Mouse (Mus musculus) hindbrain, embryonic 13.5 days (tissue): ENCODE results near the gene Gucd1. TPM values are rescaled to one million over a fixed set of nuclear protein-coding genes. Genes with fewer than 3 reads are reported as not detected.
A peak's percentile ranks its signal among the peaks of the same experiment; 100 is the strongest.

ENCODE experiments used
- ATAC-seq: fragments of 200-750 bp; cut with Nextera tagmentation; 2 replicates; pipeline ENCODE4 v1.8.0; 2017; ENCODE audit warnings: moderate TSS enrichment; ENCODE audit not compliant: low FRiP score
- H3K27ac ChIP-seq: fragments of 300-500 bp; sonication (generic); 2 replicates; pipeline ENCODE4 v1.5.1; 2015; ENCODE audit warnings: inconsistent platforms, mild to moderate bottlenecking, moderate library complexity
- H3K27me3 ChIP-seq: fragments of 300-500 bp; sonication (generic); 2 replicates; pipeline ENCODE4 v1.6.1; 2015; ENCODE audit warnings: mild to moderate bottlenecking, inconsistent platforms
- H3K36me3 ChIP-seq: fragments of 300-500 bp; sonication (generic); 2 replicates; pipeline ENCODE4 v1.6.1; 2015; ENCODE audit warnings: mild to moderate bottlenecking, inconsistent platforms
- H3K4me1 ChIP-seq: fragments of 300-500 bp; sonication (generic); replicated peaks from 2 replicates; pipeline ENCODE4 v1.6.1; 2015; ENCODE audit warnings: inconsistent platforms
- H3K4me2 ChIP-seq: fragments of 300-500 bp; sonication (generic); 2 replicates; pipeline ENCODE4 v1.6.1; 2015; ENCODE audit warnings: inconsistent platforms, mild to moderate bottlenecking, moderate library complexity
- H3K4me3 ChIP-seq: fragments of 300-500 bp; sonication (generic); 2 replicates; pipeline ENCODE4 v1.5.1; 2015; ENCODE audit warnings: mild to moderate bottlenecking, inconsistent platforms
- H3K9ac ChIP-seq: fragments of 300-500 bp; sonication (generic); 2 replicates; pipeline ENCODE4 v1.6.1; 2015; ENCODE audit warnings: mild to moderate bottlenecking, inconsistent platforms
- H3K9me3 ChIP-seq: fragments of 300-500 bp; sonication (generic); 2 replicates; pipeline ENCODE4 v1.6.1; 2016; ENCODE audit warnings: inconsistent platforms
- WGBS: fragments of 180-500 bp; shearing (Covaris S2); methylation state at CpG from one replicate; pipeline ENCODE4 v1.1.7; 2015; 5-methylcytosine and 5-hydroxymethylcytosine counted together
- polyA plus RNA-seq: library from polyadenylated mRNA; unstranded; fragments of >200 nt; fragmentation: Nextera tagmentation; extraction: Ambion mirVana; gene quantifications from 2 replicates; pipeline ENCODE4 v1.2.1, GENCODE M21; 2015

Gucd1 gene
- polyA plus RNA-seq, 1 experiment from 2014 or later = 22.9 TPM

DNA sequence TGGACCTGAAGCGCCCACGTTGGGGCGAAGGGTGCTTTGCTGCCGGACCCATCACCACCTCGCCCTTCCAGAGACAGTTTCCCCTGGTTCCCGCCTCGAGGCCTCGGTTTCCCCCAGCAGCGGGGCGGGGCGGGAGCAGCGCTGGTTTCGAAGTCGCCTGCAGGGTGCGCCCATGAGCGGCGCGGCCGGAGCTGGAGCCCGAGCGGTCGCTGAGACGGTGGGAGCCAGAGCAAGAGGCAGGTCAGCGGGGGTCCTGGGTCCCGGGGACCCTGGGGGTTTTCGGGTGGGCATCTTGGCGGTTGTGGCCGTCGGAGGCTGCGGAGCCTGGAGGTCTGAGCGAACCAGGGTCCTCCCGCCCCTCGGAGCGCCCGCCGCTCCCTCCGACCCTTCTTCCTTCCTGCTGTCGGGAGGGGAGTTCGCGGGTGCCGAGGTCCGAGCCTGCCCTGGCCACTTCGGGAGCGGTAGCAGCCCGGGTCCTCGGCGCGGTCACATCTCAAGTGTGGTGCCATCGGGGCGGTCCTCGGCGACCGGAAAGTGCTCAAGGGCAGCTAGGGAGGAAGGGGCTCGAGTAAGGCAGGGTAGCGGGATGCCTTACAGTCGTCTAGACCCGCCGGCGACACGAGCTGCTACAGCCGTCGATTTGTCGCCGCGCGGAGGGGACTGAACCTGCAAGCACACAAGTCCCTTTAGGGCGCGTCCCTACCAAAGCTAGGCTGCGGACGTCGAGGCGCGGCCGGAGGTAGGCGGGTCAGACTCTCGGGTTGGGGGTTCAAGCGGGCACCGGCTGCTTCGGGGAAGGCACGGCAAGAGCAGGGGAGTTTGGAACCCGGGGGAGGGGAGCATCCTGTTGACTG, 200.6 kb downstream of the Gucd1 start:
- Histone ChIP-seq H3K27ac (peak overlapping the region; percentile 55; the same call in 1 of the 2 replicates), H3K4me1 (peaks cover 16% of the 10 kb centered on the region), H3K9ac (peak overlapping the region; percentile 58), H3K9me3 (no peaks in the 10 kb centered on the region), H3K27me3 (peaks cover 51% of the 10 kb centered on the region), H3K4me2 (peak overlapping the region; percentile 55), H3K4me3 (peak overlapping the region; percentile 42), H3K36me3 (peaks cover 11% of the 10 kb centered on the region)
- peak; percentile 62 for ATAC-seq
- under 1% methylated on average over 80 of the region's 81 CpGs for WGBS

DNA sequence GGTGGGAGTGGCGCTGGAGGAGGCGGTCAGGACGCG, 201.1 kb downstream of the Gucd1 start, which contains the start of gene Adora2a:
TSS of gene Adora2a (plus strand) at position 6 of the 36 bp plus-strand sequence.
- peaks cover 16% of the 10 kb centered on the region for H3K36me3 ChIP-seq
- peak within 1 kb of the TSS; percentile 58 for H3K9ac ChIP-seq
- 4% methylated on average over 4 of the region's 4 CpGs for WGBS
- peak within 1 kb of the TSS; percentile 42 for H3K4me3 ChIP-seq
- peaks cover 51% of the 10 kb centered on the region for H3K27me3 ChIP-seq
- no peak for ATAC-seq
- H3K4me1 ChIP-seq = peaks cover 16% of the 10 kb centered on the region
- H3K9me3 ChIP-seq = no peaks in the 10 kb centered on the region
- peak within 1 kb of the TSS; percentile 55 for H3K4me2 ChIP-seq
- peak within 1 kb of the TSS; percentile 55; the same call in 1 of the 2 replicates for H3K27ac ChIP-seq

DNA sequence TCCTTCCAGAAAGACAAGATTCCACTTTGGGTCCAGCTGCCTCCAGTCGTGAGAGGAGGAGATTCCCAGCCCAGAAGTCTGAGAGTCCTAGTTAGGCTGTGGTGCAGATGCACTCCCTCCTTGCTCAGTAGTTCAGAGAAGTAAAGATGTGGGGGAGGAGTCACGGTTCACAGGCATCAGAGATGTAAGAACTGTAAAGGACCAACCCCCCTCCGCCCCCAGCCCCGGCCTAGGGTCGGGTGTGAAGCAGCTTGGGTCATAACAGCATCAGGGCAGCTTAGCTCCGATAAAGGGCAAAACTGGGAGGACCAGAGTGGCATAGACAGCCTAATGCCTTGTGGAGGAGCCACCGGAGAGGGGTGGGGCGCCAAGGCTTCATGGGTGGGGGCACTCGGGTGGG, 201.3 kb downstream of the Gucd1 start:
- Histone ChIP-seq H3K9me3 (no peaks in the 10 kb centered on the region), H3K27ac (no peak overlapping the region), H3K36me3 (peaks cover 18% of the 10 kb centered on the region), H3K4me3 (peak overlapping the region; percentile 42), H3K9ac (no peak overlapping the region; the same call in 1 of the 2 replicates), H3K4me2 (peak overlapping the region; percentile 55), H3K27me3 (peaks cover 51% of the 10 kb centered on the region), H3K4me1 (peaks cover 16% of the 10 kb centered on the region)
- ATAC-seq = peak; percentile 59
- WGBS = 10% methylated on average over 9 of the region's 9 CpGs

DNA sequence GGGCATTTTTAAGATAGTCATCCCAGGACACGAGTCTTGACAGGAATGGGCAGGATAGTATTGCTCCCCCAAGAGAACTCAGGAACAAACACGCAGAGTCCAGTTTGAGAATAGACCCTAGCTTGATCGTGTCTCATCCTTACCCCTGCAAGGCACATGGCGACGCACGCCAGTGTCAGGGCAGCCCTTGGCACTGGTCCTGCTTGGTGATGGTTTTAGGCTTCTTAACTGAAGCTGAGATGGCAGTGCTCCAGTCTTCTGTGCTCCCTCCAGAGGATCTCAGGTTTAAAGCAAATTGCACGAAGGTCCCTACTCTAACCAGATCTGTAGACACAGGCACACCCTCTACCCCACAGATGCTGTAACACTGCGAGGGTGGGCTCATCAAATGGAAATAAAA, 202.0 kb downstream of the Gucd1 start:
- Histone ChIP-seq H3K4me1 (peaks cover 16% of the 10 kb centered on the region), H3K9me3 (no peaks in the 10 kb centered on the region), H3K27me3 (peaks cover 51% of the 10 kb centered on the region), H3K4me3 (no peak overlapping the region), H3K36me3 (peaks cover 25% of the 10 kb centered on the region), H3K4me2 (no peak overlapping the region), H3K9ac (no peak overlapping the region), H3K27ac (no peak overlapping the region)
- 82% methylated on average over 8 of the region's 8 CpGs for WGBS
- no peak for ATAC-seq

DNA sequence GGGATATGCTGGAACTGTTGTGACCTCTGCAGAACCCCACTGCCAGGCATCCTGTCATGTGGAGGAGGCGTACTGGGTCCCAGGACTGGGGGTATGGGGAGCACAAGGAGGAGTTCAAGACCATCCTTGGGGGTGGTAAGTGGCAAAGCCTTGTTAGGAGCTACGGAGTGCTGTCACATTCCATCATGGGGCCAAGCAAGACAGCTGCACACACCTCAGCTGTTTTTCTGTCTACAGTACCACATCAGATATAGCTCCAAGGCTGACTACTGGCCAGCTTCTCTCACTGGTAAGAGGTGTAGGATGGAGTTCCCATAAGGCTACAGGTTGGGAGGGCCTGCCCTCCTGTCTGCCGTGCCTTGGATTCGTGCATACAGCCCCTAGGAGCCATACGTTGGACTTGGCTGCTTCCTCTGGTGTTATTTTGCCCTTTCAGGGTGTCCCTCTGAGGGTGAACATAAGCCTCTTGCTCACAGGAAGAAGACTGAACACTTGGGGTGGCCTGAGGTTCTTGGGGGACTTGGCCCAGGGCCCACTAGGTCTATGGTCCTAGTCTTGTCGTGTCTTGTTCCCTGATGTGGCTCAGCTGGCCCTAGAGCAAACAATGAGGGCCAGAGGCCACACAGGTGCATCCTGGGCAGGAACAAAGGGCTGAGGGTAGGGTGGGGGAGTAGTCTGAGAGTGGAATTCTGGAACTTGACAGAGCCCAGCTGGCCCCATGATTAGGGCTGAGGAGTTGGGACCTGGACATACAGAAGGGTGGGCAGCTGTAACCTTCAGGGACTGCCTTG, 203.4 kb downstream of the Gucd1 start:
- 80% methylated on average over 6 of the region's 6 CpGs for WGBS
- H3K9me3 ChIP-seq = no peaks in the 10 kb centered on the region
- H3K4me3 ChIP-seq = no peak overlapping the region
- no peak overlapping the region for H3K9ac ChIP-seq
- peaks cover 39% of the 10 kb centered on the region for H3K27me3 ChIP-seq
- no peak for ATAC-seq
- peaks cover 16% of the 10 kb centered on the region for H3K4me1 ChIP-seq
- H3K4me2 ChIP-seq = no peak overlapping the region
- H3K36me3 ChIP-seq = peaks cover 39% of the 10 kb centered on the region
- H3K27ac ChIP-seq = no peak overlapping the region

DNA sequence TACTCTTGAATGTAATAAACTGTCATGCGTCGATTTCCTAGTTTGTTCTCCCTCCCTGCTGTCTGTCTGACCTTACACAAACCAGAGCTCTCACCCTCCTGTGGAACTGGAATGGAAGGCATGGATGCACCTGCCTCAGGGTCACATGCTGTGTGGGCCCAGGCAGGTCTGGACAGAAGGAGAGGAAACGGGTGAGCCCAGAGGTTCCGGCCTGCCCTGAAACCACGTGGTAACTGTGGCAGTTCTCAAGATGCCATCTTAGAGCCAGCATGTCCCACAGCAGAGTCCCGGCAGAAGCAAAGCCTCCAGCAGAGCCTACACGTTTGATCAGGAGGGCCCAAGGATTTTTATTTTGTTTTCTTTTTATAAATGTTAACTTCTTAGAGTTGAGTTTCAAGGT, 205.4 kb downstream of the Gucd1 start:
- WGBS = 83% methylated on average over 7 of the region's 7 CpGs
- Histone ChIP-seq H3K4me1 (peaks cover 12% of the 10 kb centered on the region), H3K9me3 (no peaks in the 10 kb centered on the region), H3K27ac (no peak overlapping the region), H3K4me2 (no peak overlapping the region), H3K9ac (no peak overlapping the region), H3K27me3 (peaks cover 19% of the 10 kb centered on the region), H3K4me3 (no peak overlapping the region), H3K36me3 (peaks cover 56% of the 10 kb centered on the region)
- no peak for ATAC-seq

DNA sequence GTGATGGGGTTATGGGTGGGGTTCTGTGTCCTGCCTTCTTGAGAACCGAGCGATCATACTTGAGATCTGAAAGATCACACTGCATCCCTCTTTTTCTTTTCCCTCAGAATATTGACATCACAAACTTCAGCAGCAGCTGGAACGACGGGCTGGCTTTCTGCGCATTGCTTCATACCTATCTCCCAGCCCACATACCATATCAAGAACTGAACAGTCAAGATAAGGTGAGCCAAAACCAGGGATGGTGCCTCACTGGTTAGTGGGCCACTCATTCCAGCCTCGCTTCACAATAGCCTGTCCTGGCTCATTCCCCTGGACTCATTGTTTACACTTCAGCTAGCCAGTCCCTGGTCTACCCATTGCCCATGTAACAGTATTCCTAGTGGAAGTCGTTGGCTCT, 210.6 kb downstream of the Gucd1 start:
- Histone ChIP-seq H3K27ac (no peak overlapping the region), H3K4me1 (peaks cover 20% of the 10 kb centered on the region), H3K9me3 (no peaks in the 10 kb centered on the region), H3K9ac (no peak overlapping the region), H3K4me2 (no peak overlapping the region), H3K4me3 (no peak overlapping the region), H3K27me3 (no peaks in the 10 kb centered on the region), H3K36me3 (peaks cover 77% of the 10 kb centered on the region)
- ATAC-seq = no peak
- 96% methylated on average over 7 of the region's 7 CpGs for WGBS

DNA sequence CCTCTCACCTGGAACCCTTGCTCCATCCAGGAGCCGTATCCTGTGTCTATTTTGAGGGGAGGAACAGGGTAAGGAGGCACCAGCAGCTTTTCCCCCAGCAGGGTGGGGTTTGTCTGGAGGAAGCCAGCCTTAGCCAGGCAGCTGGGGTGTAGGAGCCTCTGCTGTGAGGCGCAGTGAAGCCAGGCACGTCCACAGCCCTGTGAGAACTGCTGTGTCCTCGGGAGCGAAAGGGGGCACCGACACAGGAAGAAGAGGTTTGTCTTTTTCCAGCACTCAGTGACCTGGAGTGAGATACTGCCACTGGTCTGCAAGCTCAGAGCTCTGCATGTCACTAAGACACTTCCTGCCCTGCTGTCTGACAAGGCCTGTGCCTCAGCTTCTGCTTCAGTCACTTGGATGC, 213.4 kb downstream of the Gucd1 start:
- ATAC-seq = no peak; the same call in 1 of the 2 replicates
- no peak overlapping the region for H3K4me2 ChIP-seq
- 0 out of 2 replicates have a peak overlapping the region, but pooled peaks have one; percentile 5 for H3K9ac ChIP-seq
- H3K27ac ChIP-seq = peak overlapping the region; percentile 72
- H3K4me3 ChIP-seq = no peak overlapping the region
- WGBS = 54% methylated on average over 6 of the region's 6 CpGs
- H3K9me3 ChIP-seq = no peaks in the 10 kb centered on the region
- peaks cover 20% of the 10 kb centered on the region for H3K4me1 ChIP-seq
- H3K36me3 ChIP-seq = peaks cover 68% of the 10 kb centered on the region
- H3K27me3 ChIP-seq = no peaks in the 10 kb centered on the region

DNA sequence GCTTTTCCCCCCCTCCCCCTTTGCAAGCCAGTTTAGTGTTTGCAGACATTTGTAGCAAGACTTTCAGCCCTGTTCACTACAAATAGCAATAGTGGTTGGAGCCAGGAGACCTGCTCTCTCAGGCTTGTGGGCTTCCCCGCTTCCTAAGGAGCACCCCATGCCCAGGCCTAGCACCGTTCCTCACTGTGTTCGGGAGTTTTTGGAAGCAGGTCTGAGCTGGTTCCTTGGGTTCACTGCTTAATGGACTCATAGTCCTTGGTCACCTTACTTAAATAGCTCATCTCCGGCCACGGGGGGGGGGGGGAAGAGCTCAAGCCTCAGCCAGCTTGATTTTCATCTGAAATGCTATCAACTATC, 213.7 kb downstream of the Gucd1 start:
- no peak overlapping the region for H3K4me2 ChIP-seq
- 90% methylated on average over 5 of the region's 5 CpGs for WGBS
- H3K27ac ChIP-seq = peak overlapping the region; percentile 72
- H3K27me3 ChIP-seq = no peaks in the 10 kb centered on the region
- 0 out of 2 replicates have a peak overlapping the region, but pooled peaks have one; percentile 5 for H3K9ac ChIP-seq
- peaks cover 64% of the 10 kb centered on the region for H3K36me3 ChIP-seq
- no peak overlapping the region for H3K4me3 ChIP-seq
- peaks cover 20% of the 10 kb centered on the region for H3K4me1 ChIP-seq
- H3K9me3 ChIP-seq = no peaks in the 10 kb centered on the region
- no peak for ATAC-seq

DNA sequence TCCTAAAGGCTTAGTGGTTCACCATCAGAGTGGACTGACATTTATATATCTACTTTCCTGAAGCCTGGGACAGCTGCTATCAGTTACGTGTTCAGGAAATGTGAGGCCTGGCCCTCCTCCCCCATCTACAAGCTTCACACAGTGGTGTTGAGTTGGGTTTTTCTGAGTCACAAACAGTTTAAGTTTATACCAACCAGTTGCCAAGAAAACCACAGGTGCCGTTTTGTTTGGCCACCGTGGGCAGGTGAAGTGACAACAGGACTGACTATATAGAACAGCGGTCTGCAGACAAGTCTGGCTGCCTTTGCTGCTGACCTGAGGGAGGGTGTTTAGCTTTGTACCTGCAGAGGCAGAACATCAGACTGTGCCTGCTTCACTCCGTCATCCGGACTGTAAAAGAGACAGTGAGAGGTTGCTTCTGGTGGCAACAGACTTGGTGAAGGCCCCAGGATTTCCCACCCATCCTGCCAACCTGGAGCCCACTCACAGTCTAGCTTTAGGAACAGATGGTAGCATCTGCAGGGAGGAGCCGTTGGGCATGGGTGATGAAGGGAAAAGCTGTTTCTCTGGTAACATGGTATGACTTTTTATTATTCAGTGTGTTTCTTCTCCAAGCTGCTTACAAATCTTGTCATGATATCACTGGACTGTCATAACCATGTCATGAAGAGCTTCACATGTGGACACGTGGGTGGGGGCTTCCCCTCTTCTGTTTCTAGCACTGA, 214.3 kb downstream of the Gucd1 start:
- Histone ChIP-seq H3K9me3 (no peaks in the 10 kb centered on the region), H3K9ac (no peak overlapping the region), H3K27ac (peak overlapping the region; percentile 72), H3K4me3 (no peak overlapping the region), H3K27me3 (no peaks in the 10 kb centered on the region), H3K4me1 (peaks cover 20% of the 10 kb centered on the region), H3K4me2 (no peak overlapping the region), H3K36me3 (peaks cover 62% of the 10 kb centered on the region)
- no peak for ATAC-seq
- 83% methylated on average over 8 of the region's 8 CpGs for WGBS

DNA sequence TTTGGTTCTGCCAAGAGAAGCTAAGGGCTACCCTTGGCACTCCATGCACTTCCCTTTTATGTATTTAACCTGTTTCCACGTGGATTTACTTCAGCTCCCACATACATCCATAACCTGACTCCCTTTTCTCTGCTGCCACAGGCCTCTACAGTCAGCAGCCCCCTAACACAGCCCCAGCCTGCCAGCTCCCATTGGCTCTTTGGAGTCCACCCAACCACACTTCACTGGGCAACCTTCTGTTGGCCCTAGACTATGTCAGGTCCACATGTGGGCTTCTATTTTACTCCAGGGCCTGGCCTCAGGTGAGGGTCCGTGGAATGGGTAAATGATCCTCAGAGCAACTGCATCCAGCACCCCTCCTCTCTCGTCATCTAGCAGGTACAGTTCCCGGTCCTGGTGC, 215.2 kb downstream of the Gucd1 start:
- Histone ChIP-seq H3K36me3 (peaks cover 53% of the 10 kb centered on the region), H3K4me2 (no peak overlapping the region), H3K9ac (no peak overlapping the region), H3K9me3 (no peaks in the 10 kb centered on the region), H3K27ac (peak overlapping the region; percentile 40; the same call in 1 of the 2 replicates), H3K4me3 (no peak overlapping the region), H3K27me3 (no peaks in the 10 kb centered on the region), H3K4me1 (peaks cover 20% of the 10 kb centered on the region)
- WGBS = 90% methylated on average over 4 of the region's 4 CpGs
- no peak for ATAC-seq

DNA sequence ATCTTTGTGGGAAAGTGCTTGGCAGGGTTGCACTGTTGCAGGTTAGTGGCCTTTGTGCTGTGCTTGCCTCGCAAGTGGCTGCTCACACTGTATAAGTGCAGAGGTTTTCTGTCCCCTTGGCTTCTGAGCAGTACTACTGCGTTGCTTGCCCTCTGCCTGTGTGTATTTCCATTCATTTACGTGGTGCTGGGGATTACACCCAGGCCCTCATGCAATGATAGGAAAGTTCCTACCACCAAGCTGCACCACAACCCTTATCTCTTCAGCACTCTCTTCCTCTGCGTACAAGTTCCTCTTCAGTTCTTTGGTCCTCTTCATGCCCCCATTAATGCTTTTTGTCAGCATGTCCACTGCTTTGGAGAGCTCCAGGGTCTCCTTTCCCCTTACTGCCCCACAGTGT, 215.8 kb downstream of the Gucd1 start:
- Histone ChIP-seq H3K4me3 (no peak overlapping the region), H3K4me2 (no peak overlapping the region), H3K36me3 (peaks cover 51% of the 10 kb centered on the region), H3K9me3 (no peaks in the 10 kb centered on the region), H3K27ac (no peak overlapping the region), H3K27me3 (no peaks in the 10 kb centered on the region), H3K4me1 (peaks cover 20% of the 10 kb centered on the region), H3K9ac (no peak overlapping the region)
- 95% methylated on average over 4 of the region's 4 CpGs for WGBS
- no peak for ATAC-seq
